Mouse (Mus musculus): ENCODE measurements around the gene Wdfy3.

- TF ChIP-seq CTCF (IDR thresholded peaks at IDR 0.05; ENCODE audit: control insufficient read depth, insufficient read depth, low read length): no peak
- TF ChIP-seq POLR2A (IDR thresholded peaks at IDR 0.05; ENCODE audit: borderline replicate concordance, control insufficient read depth, low read depth, low read length): no peak
Measured at GRCm38 (mm10) chr5:102008712-102009111, 61.0 kb downstream of the Wdfy3 start.

All from bone marrow, adult 2 months (tissue).